Mouse (Mus musculus): ENCODE measurements around the gene B3gntl1. TPM values are rescaled to one million over a fixed set of nuclear protein-coding genes. Genes with fewer than 3 reads are reported as not detected.
A peak's percentile ranks its signal among the peaks of the same experiment; 100 is the strongest.

The B3gntl1 gene
- polyA plus RNA-seq, 1 experiment from 2014 or later = 3.3 TPM

DNA sequence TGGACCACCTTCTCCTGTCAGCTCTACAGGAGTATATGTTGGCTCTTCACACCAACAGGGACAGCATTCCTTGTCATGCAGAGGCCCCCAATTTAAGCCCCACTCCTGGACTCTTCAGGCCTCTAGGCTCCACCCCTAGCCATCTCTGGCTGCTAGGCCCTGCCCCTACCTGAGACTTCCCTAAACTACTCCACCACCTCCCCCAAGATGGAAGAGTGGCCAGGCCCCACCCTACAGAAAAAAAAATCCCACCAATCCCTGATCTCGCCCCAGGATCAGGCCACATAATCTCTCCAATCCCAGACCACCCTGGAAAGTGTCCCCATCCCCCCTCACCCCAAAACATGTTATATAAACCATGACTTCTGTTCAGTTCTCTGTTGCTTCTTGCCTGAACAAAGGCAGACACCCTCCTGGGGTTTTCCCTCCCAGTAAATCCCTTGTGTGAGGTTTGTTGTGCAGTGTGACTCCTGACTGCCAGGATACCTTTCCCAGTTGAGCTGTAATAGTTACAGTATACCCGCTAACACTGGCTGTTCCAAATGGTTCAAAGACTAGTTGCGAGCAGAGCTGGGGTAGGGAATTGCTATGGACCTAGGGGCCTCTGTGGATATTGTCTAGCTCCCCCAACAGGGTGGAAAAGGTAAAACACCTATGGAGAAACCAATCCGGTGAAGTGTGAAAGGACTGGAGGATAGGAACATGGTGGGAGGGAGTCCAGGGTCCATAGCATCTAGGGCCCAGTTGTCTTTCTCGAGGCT is 22.5 kb upstream of the B3gntl1 start:
- DNase-seq (ENCODE audit: low spot score) (no peak), ATAC-seq (ENCODE audit: low FRiP score, low TSS enrichment) (no peak)
- H3K27ac ChIP-seq (replicated peaks) = no peak overlapping the region
- H3K9me3 ChIP-seq (ENCODE audit: control insufficient read depth, low read length) = no peaks in the 10 kb centered on the region
- H3K4me2 ChIP-seq (replicated peaks; ENCODE audit: low read depth) = no peak overlapping the region
- H3K27me3 ChIP-seq (ENCODE audit: control insufficient read depth, insufficient read depth, low read length) = no peaks in the 10 kb centered on the region
- H3K4me1 ChIP-seq (replicated peaks; ENCODE audit: control insufficient read depth, insufficient read depth) = no peaks in the 10 kb centered on the region
- TF ChIP-seq CTCF (IDR thresholded peaks at IDR 0.05; ENCODE audit: low read depth) (0 out of 2 replicates have a peak, but pooled peaks have one; percentile 9), EP300 (optimal IDR thresholded peaks at IDR 0.05) (no peak)
- WGBS = 83% methylated on average over 5 of the region's 5 CpGs
- no peak overlapping the region for H3K4me3 ChIP-seq (ENCODE audit: low read depth, low read length)
- no peak overlapping the region for H3K9ac ChIP-seq (ENCODE audit: low read length)
- no peaks in the 10 kb centered on the region for H3K36me3 ChIP-seq (ENCODE audit: control insufficient read depth, insufficient read depth, low read length)

DNA sequence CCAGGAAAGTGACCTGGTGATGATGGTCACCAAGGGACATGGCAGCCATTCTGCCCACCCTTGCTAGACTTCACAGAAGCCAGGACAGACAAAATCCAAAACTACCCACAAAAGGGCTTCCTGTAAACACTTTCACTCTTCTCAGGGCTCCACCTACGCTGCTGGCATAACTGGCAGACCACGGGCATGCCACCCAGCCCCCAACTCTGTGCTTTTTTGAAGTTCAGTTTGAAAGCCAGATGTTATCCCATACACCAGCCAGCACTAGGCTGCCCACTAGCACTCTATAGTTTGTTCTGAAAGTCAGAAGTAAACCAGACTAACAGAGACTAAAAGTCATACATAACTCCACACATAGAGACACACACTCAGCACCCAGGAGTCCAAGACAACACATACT is 15.1 kb upstream of the B3gntl1 start:
- H3K27me3 ChIP-seq (ENCODE audit: control insufficient read depth, insufficient read depth, low read length) = no peaks in the 10 kb centered on the region
- ATAC-seq (ENCODE audit: low FRiP score, low TSS enrichment) (no peak), DNase-seq (ENCODE audit: low spot score) (no peak)
- WGBS = 79% methylated on average over 2 of the region's 2 CpGs
- no peaks in the 10 kb centered on the region; the same call in 1 of the 2 replicates for H3K4me1 ChIP-seq (replicated peaks; ENCODE audit: control insufficient read depth, insufficient read depth)
- no peak overlapping the region for H3K9ac ChIP-seq (ENCODE audit: low read length)
- H3K4me2 ChIP-seq (replicated peaks; ENCODE audit: low read depth) = no peak overlapping the region
- no peak overlapping the region for H3K27ac ChIP-seq (replicated peaks)
- no peak overlapping the region for H3K4me3 ChIP-seq (ENCODE audit: low read depth, low read length)
- H3K9me3 ChIP-seq (ENCODE audit: control insufficient read depth, low read length) = no peaks in the 10 kb centered on the region
- TF ChIP-seq CTCF (IDR thresholded peaks at IDR 0.05; ENCODE audit: low read depth) (no peak), EP300 (optimal IDR thresholded peaks at IDR 0.05) (no peak)
- no peaks in the 10 kb centered on the region for H3K36me3 ChIP-seq (ENCODE audit: control insufficient read depth, insufficient read depth, low read length)

DNA sequence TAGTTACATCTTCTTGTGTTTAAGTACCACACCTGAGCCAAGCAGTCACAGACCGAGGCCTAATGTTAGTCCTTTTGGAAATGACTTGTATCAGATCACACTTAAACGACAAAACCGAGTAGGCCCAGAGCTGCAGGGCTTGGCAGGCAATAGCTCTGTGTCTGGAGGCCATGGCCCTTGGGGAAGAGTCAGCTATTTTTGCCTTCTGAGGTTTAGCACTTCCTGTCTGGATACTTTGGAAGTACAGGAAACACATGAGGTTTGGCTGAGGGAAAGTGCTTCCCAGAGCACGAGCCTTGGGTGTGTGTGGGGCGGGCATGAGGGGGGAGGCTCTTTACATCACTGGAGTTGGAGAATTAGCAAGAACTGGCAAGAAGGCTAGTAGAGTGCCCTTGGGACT is 13.7 kb upstream of the B3gntl1 start:
- H3K9ac ChIP-seq (ENCODE audit: low read length) = no peak overlapping the region
- no peak overlapping the region for H3K4me2 ChIP-seq (replicated peaks; ENCODE audit: low read depth)
- no peak for TF ChIP-seq EP300 (optimal IDR thresholded peaks at IDR 0.05)
- no peak for TF ChIP-seq CTCF (IDR thresholded peaks at IDR 0.05; ENCODE audit: low read depth)
- DNase-seq (ENCODE audit: low spot score) (no peak), ATAC-seq (ENCODE audit: low FRiP score, low TSS enrichment) (no peak)
- H3K27me3 ChIP-seq (ENCODE audit: control insufficient read depth, insufficient read depth, low read length) = no peaks in the 10 kb centered on the region
- no peak overlapping the region for H3K4me3 ChIP-seq (ENCODE audit: low read depth, low read length)
- WGBS = 62% methylated on average over 5 of the region's 5 CpGs
- H3K27ac ChIP-seq (replicated peaks) = no peak overlapping the region
- no peaks in the 10 kb centered on the region for H3K36me3 ChIP-seq (ENCODE audit: control insufficient read depth, insufficient read depth, low read length)
- H3K4me1 ChIP-seq (replicated peaks; ENCODE audit: control insufficient read depth, insufficient read depth) = no peaks in the 10 kb centered on the region; the same call in 1 of the 2 replicates
- no peaks in the 10 kb centered on the region for H3K9me3 ChIP-seq (ENCODE audit: control insufficient read depth, low read length)

DNA sequence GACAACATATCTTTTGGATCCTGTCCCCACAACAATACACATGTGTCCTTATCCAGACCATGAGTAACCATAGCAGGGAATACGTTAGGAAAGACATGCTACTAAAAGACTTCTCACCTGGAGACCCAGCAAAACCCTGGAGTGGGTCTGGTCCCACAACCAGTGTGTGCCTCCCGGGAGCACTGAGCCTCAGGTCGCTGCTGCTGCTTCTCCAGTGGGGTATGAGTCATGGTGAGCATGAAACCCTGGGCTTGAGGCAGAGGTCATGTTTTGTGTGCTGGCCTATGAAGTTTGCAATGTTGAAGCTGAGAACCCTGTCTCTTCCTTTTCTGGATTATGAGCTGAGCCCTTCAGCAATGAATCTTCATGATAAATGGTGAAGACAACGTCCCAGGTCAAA is 13.1 kb upstream of the B3gntl1 start:
- no peaks in the 10 kb centered on the region for H3K9me3 ChIP-seq (ENCODE audit: control insufficient read depth, low read length)
- no peak overlapping the region for H3K4me2 ChIP-seq (replicated peaks; ENCODE audit: low read depth)
- no peak for ATAC-seq (ENCODE audit: low FRiP score, low TSS enrichment)
- no peaks in the 10 kb centered on the region for H3K27me3 ChIP-seq (ENCODE audit: control insufficient read depth, insufficient read depth, low read length)
- no peak overlapping the region for H3K4me3 ChIP-seq (ENCODE audit: low read depth, low read length)
- DNase-seq (ENCODE audit: low spot score) = no peak
- H3K27ac ChIP-seq (replicated peaks) = no peak overlapping the region
- WGBS = 55% methylated on average over 4 of the region's 4 CpGs
- no peak overlapping the region for H3K9ac ChIP-seq (ENCODE audit: low read length)
- H3K36me3 ChIP-seq (ENCODE audit: control insufficient read depth, insufficient read depth, low read length) = no peaks in the 10 kb centered on the region
- TF ChIP-seq CTCF (IDR thresholded peaks at IDR 0.05; ENCODE audit: low read depth) = no peak
- TF ChIP-seq EP300 (optimal IDR thresholded peaks at IDR 0.05) = no peak
- H3K4me1 ChIP-seq (replicated peaks; ENCODE audit: control insufficient read depth, insufficient read depth) = no peaks in the 10 kb centered on the region; the same call in 1 of the 2 replicates

DNA sequence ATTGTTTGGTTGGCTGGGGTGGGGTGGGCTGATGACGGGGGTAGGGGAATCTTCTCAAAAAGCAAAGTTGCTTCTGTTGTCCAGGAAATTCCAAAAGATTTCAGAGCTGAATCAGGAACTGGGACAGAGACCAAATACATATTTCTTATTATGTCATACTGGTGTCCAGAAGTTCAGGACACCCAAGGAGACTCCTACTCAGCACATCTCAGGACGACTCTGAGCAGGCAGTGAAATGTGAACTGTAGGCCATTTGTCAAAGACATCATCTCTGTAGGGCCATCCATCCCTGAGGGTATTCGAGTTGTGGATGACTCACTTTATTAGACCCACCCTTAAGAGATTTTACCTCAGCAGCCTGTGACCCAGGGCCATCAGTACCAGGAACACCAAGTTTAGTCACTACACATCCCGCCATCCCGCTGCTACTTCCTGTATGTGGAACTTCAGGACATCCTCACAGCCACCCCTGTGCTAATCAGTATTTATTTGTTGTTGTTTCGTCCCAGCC is 12.6 kb upstream of the B3gntl1 start:
- Histone ChIP-seq H3K36me3 (ENCODE audit: control insufficient read depth, insufficient read depth, low read length) (no peaks in the 10 kb centered on the region), H3K27ac (replicated peaks) (no peak overlapping the region), H3K27me3 (ENCODE audit: control insufficient read depth, insufficient read depth, low read length) (no peaks in the 10 kb centered on the region), H3K9ac (ENCODE audit: low read length) (no peak overlapping the region), H3K4me2 (replicated peaks; ENCODE audit: low read depth) (no peak overlapping the region), H3K9me3 (ENCODE audit: control insufficient read depth, low read length) (no peaks in the 10 kb centered on the region), H3K4me3 (ENCODE audit: low read depth, low read length) (no peak overlapping the region), H3K4me1 (replicated peaks; ENCODE audit: control insufficient read depth, insufficient read depth) (no peaks in the 10 kb centered on the region; the same call in 1 of the 2 replicates)
- no peak for TF ChIP-seq CTCF (IDR thresholded peaks at IDR 0.05; ENCODE audit: low read depth)
- TF ChIP-seq EP300 (optimal IDR thresholded peaks at IDR 0.05) = no peak
- DNase-seq (ENCODE audit: low spot score) (no peak), ATAC-seq (ENCODE audit: low FRiP score, low TSS enrichment) (peak; percentile 63)
- WGBS = 53% methylated on average over 6 of the region's 6 CpGs

DNA sequence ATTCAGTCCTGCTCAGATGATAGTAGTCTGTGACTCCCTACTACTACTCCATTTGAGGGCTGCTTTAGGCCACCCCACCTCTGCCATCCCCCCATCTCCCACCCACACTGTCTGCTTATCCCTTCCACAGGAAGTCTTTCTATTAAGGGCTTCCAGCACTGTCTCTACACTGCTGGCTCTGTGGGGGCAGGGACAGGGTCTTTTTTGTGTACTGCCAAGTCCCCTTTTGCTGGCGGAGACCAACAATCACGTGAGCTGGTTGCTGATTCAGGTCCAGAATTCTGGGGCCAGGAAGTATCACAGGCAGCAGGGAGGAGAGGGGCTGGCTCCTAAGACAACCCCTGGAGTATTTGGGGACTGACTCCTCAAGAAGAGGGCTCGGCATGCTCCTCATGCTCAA is 10.3 kb upstream of the B3gntl1 start:
- Histone ChIP-seq H3K27ac (replicated peaks) (no peak overlapping the region), H3K9me3 (ENCODE audit: control insufficient read depth, low read length) (no peaks in the 10 kb centered on the region), H3K9ac (ENCODE audit: low read length) (no peak overlapping the region), H3K36me3 (ENCODE audit: control insufficient read depth, insufficient read depth, low read length) (no peaks in the 10 kb centered on the region), H3K4me2 (replicated peaks; ENCODE audit: low read depth) (no peak overlapping the region), H3K27me3 (ENCODE audit: control insufficient read depth, insufficient read depth, low read length) (no peaks in the 10 kb centered on the region), H3K4me1 (replicated peaks; ENCODE audit: control insufficient read depth, insufficient read depth) (no peaks in the 10 kb centered on the region; the same call in 1 of the 2 replicates), H3K4me3 (ENCODE audit: low read depth, low read length) (no peak overlapping the region)
- no peak for DNase-seq (ENCODE audit: low spot score)
- ATAC-seq (ENCODE audit: low FRiP score, low TSS enrichment) = no peak
- 54% methylated on average over 3 of the region's 3 CpGs for WGBS
- TF ChIP-seq EP300 (optimal IDR thresholded peaks at IDR 0.05) = no peak
- TF ChIP-seq CTCF (IDR thresholded peaks at IDR 0.05; ENCODE audit: low read depth) = no peak
